Mouse (Mus musculus) left cerebral cortex, postnatal 4 days (tissue): ENCODE data around the gene Tmem8b. TPM values are rescaled to one million over a fixed set of nuclear protein-coding genes. Genes with fewer than 3 reads are reported as not detected.

Experiments
- DNase-seq: peaks from one replicate; pipeline ENCODE4 v3.0.0-alpha.2; 2022
- intact Hi-C: fragments of 180-260 bp; cut with DNase I; formaldehyde crosslinking; loops from one replicate; pipeline ENCODE4 v1.15.1; 2025
- total RNA-seq, 2 experiments: library from RNA; stranded (reverse); gene quantifications; 2 replicates each; pipeline ENCODE4 v1.2.3; 2021

Gene Tmem8b
- 10 to 100 TPM; 50.1 to 52.5 TPM for total RNA-seq

DNA sequence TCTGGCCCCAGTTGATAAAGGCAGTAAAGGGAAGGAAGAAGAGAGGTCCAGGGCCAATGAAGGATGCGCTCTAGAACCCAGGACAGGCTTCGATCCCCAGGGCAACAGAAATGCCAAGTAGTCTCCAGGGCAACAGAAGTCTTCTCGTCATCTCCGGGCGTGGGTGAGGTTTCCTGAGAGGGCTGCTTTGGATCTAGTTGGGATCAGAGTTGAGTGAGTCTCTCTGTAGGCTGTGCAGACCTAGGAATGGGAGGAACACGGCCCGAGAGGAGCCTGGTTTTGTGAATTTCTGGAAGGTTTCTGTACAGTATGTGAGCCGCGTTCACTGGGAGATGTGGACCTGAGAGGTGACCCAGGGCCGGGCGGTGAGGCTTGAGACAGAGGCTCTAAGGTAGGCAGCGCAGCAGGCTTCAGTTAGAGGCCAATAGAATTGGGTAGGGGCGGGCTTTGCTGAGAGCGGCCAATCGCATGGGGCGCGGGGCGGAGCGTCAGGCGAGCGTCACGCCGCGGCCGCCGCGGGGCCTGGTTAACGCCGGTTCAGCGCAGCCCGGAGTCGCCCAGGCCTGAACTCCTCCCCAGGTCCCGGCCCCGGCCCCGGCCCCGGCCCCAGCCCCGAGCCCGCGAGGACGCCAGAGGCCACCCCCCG, at the start of gene Tmem8b, which contains the start of gene Fam221b:
TSS of gene Tmem8b (plus strand) at position 190 of the 646 bp plus-strand sequence.
TSS of gene Fam221b (minus strand) at position 364 of the 646 bp plus-strand sequence.
- intact Hi-C loops = no loop called here
- peak; percentile 91 for DNase-seq

DNA sequence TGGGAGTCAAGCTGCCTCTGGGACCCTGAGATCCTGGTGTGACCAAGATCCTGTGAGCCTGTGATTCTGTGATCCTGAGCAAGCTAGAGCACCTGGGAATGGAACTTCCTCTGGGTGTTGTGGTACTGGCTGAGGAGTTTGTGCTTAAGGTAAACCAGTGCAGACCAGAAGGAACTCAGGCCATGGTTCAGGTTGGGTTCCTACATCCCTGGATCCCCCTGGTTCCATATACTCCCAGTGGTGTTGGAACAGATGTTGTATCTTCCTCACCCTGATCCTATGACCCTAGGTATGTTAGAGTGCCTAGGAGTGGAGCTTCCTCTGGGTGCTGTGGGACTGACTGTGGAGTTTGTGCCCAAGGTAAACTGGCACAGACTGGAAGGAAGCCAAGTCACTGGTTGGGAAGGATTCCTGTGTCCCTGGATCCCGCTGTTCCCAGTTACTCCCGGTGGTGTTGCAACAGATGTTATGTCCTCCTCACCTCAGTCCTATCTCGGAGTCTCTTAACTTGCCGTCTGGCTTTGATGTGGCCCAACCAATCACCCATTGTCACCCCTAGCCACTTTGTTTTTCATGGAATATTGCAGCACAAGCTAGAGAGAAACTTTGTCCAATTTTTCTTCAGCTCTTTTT, 48.5 kb upstream of the Tmem8b start:
- DNase-seq = no peak
- intact Hi-C loops = no loop called here

GRCm38 (mm10) chr4:43629106-43629817, 39.5 kb upstream of the Tmem8b start:
- intact Hi-C loops = loop anchor here (5.0 kb wide), 1 partner anchor 233 kb away; no protein-coding TSS in a partner anchor
- DNase-seq = peak; percentile 31

DNA sequence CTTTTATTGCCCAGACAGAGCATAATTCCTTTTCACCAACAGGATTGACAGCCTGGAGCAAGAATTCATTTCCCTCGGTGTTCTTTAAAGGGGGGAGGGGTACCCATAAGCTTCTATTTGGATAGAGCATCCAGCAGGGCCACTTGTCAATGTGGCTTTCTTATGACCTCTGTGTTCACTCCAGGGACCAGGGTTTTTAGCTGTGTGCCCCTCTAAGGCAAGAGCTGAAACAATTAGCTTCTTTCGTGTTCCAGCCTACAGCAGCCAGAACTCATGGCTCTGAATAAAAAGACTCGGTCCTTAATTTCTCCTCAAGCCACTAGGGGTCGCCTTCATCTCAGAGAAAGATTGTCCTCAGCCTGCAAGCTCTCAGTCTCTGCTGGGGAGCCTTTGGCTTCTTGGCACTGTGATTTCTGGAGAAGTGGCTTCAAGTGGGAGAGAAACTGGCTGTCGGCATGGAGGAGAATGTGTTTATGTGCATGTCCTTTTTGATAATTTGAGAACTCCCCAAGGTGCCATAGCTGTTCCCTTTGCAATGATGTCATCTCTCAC, 38.7 kb upstream of the Tmem8b start:
- peak; percentile 84 for DNase-seq
- intact Hi-C loops = loop anchor here (5.0 kb wide), 1 partner anchor 112 kb away; no protein-coding TSS in a partner anchor

DNA sequence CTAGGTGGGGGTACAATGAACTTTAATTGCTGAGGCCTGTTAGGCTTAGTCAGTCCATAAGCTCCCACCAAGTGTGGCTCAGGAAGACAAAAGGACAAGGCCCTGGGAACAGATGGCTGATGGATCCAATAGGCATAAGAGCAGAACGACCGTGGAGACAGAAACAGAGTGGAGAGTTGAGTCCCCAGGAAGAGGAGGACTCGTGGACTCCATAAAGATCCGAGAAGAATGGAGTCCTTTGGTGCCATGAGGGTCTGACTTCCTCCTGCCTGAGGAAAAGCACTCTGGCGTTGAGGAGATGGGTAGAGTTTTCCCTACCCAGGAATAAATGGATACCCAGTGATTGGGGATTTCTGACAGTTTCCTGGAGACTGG, 38.1 kb upstream of the Tmem8b start:
- DNase-seq = no peak
- intact Hi-C loops = loop anchor here (5.0 kb wide), 1 partner anchor 112 kb away; no protein-coding TSS in a partner anchor

DNA sequence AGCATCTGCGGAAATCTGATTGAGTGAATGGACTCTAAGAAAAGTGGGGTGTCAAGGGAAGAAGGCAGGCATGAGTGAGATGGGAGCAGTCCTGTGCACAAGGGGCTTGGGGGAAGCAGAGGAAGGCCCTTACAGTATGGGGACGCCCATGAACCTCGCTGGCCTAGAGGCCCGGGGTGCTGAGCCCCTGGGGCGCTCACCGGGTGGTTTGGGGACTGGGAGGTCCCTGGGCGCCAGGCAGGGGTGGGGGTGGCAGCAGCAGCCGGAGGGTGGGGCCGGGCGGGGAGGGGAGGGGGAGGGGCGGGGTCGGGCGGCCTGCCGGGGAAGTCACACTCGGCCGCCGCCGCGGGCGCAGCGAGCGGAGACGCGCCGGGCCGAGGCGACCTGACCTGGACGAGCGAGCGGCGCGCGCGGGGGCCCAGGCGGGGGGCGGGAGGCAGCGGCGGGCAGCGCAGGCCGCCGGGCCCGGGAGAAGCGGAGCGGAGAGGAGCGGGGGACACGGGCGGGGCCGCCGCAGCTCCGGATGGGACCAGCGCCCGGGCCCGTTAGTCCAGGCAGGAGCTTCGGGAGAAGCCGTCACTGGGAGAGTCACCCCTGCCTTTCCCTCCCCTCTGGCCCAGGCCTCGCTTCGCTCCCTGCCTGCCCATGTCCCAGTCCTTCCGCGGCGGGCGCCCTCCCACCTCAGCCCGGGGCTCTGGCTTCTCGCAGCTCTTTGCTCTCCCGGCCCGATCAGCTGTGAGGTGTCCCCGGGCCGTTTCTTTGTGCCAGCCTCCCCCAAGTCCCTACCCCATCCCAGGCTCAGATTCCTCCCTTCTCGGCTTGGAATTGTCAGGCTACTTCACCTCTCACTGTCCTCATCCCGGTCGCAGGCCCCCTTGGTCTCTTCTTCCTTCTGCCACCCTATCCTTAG, 37.5 kb upstream of the Tmem8b start, which contains the start of gene Npr2:
TSS of gene Npr2 (plus strand) at position 890 of the 910 bp plus-strand sequence.
- peak; percentile 55 for DNase-seq
- intact Hi-C loops = loop anchor here (5.0 kb wide), 1 partner anchor 111 kb away; no protein-coding TSS in a partner anchor

- intact Hi-C loops = loop anchor here (5.0 kb wide), 1 partner anchor 110 kb away; no protein-coding TSS in a partner anchor
- peak; percentile 31 for DNase-seq
Observed at GRCm38 (mm10) chr4:43631956-43632920, 36.5 kb upstream of the Tmem8b start.

GRCm38 (mm10) chr4:43633296-43633695, 35.5 kb upstream of the Tmem8b start:
- peak; percentile 21 for DNase-seq
- intact Hi-C loops = loop anchor here (5.0 kb wide), 1 partner anchor 109 kb away; no protein-coding TSS in a partner anchor

DNA sequence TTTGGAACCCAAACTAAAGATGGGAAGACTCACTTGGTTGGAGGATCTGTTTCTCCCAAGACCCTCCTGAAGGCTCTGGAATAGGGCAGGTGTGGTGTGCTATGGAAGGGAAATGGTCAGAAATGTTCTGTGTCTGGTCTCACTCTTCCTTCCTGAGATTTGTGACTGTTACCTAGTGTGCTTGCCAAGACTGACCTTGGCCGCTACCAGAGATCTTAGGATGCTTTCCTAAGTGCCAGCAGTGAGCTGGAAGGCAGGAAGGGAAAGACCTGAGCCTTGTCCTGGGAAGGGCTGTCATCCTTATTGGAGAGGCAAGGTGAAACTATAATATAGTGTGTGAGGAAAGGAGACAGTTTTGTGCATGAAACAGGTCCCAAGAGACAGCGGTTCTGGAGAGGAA, 35.0 kb upstream of the Tmem8b start:
- DNase-seq = no peak
- intact Hi-C loops = loop anchor here (5.0 kb wide), 1 partner anchor 109 kb away; no protein-coding TSS in a partner anchor

GRCm38 (mm10) chr4:43634621-43635374, 34.0 kb upstream of the Tmem8b start:
- DNase-seq = no peak
- intact Hi-C loops = loop anchor here (5.0 kb wide), 1 partner anchor 108 kb away; no protein-coding TSS in a partner anchor

DNA sequence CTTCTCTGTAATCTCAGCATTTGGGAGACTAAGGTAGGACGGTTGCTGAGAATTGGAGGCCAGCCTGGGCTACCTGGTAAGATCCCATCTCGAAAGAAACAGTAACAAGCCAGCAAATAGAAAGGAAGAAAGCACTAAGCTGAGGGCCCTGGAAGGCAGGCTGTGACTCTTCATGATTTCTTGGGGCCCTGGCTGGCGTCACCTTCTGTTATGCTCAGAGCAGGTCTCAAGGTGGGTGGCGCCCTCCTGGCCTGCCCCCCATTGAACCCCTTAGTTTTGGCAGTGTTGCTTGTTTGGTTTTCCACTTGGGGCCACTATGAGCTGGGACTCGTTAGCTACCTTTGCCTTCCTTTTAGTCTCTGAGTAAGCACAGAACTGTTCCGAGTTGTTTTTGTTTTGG, 32.0 kb upstream of the Tmem8b start:
- DNase-seq = no peak
- intact Hi-C loops = no loop called here

- no peak for DNase-seq
- intact Hi-C loops = no loop called here
Observed at GRCm38 (mm10) chr4:43640076-43640475, 28.7 kb upstream of the Tmem8b start.

DNA sequence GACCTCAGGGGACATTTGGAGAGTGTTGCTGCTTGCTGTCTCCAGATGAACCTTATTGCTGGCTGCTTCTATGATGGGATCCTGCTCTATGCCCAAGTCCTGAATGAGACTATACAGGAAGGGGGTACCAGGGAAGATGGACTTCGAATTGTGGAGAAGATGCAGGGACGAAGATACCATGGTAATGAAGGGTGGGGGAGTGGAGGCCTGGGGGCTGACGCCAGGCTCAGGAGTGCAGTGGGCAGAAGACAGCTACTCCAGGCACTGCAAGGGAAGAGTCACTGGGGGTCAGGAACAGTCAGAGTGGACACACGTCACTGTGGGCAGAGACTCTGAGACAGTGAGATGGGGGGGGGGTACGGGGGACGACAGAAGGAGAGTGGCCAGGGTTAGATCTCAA, 28.3 kb upstream of the Tmem8b start:
- no peak for DNase-seq
- intact Hi-C loops = no loop called here

DNA sequence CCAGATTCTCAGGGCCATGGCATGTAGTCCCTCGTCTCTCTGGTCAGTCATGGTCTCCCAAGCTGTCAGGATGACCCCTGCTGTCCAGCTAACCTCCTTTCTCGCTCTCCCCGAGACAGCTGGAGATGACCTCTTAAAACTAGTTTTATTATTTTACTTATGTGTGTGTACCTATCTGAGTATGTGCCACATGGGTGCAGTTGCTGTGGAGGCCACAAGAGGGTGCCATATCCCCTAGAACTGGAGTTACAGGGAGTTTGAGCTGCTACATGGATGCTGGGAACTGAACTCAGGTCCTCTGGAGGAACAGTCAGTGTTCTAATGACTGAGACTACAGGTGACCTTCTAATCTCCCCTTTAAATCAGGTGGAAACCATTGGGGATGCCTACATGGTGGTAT, 19.0 kb upstream of the Tmem8b start:
- intact Hi-C loops = no loop called here

DNA sequence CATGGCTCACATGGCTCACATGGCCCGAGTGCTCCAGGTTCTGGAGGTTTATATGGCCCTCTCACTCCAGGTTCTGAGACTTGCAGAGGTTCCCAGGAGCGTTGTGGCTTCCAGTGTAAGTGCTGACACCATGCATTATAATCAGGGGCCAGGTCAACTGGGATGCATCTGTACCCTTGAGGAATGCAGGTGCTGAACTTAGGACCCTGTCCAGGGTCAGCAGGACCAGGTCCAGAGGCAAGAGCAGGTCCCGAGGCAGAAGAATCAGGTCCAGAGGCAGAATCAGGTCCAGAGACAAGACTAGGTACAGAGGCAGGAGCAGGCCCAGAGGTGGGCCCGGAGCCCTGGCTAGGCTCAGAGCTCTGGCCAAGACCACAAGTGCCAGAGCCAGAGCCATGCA, 16.0 kb upstream of the Tmem8b start:
- intact Hi-C loops = no loop called here
- no peak for DNase-seq

More for the DNA sequence above, 19.0 kb upstream of the Tmem8b start:
- DNase-seq = no peak

- peak; percentile 28 for DNase-seq
- intact Hi-C loops = no loop called here
Observed at GRCm38 (mm10) chr4:43653161-43654015, 15.4 kb upstream of the Tmem8b start, which contains the start of gene Spag8. Gene Spag8, minus strand, starts transcription at chr4:43653594.
